Mouse (Mus musculus): ENCODE results near the gene B4galt5. TPM values are rescaled to one million over a fixed set of nuclear protein-coding genes. Genes with fewer than 3 reads are reported as not detected.
A peak's percentile ranks its signal among the peaks of the same experiment; 100 is the strongest.

Gene B4galt5
- polyA plus RNA-seq, 1 experiment: 5.8 TPM

DNA sequence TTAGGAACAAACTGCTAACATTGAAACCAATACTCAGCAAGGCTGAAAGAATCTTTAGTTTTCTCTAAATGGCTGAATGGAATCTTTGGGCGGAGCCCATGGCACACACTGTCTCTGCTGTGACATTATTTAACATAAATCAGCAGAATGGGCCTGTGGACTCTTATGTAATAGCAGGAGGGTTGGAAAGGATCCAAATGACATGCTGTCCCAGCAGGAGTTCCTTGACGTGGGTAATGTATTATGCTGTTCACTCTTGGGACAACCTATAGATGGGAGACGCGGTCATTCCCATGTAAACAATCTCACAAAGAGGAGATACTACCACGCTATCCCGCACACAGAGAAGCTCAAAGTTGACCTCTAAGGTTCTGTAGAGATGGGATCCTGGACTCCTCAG lies 15.5 kb downstream of the B4galt5 start:
- Histone ChIP-seq H3K4me1 (ENCODE audit: control insufficient read depth, insufficient read depth, low read length) (no peaks in the 10 kb centered on the region), H3K4me3 (ENCODE audit: control insufficient read depth, low read depth, low read length) (peak overlapping the region; percentile 27; the same call in 1 of the 2 replicates), H3K36me3 (ENCODE audit: control insufficient read depth, insufficient read depth, low read length) (no peaks in the 10 kb centered on the region), H3K27me3 (ENCODE audit: control insufficient read depth, insufficient read depth, low read length) (no peaks in the 10 kb centered on the region), H3K27ac (ENCODE audit: control insufficient read depth, insufficient read depth, low read depth, low read length) (no peak overlapping the region)
- no peak for TF ChIP-seq CTCF (IDR thresholded peaks at IDR 0.05; ENCODE audit: control insufficient read depth, insufficient read depth, insufficient replicate concordance, low read depth, low read length)
- TF ChIP-seq POLR2A (IDR thresholded peaks at IDR 0.05; ENCODE audit: control insufficient read depth, low read depth, low read length): no peak

DNA sequence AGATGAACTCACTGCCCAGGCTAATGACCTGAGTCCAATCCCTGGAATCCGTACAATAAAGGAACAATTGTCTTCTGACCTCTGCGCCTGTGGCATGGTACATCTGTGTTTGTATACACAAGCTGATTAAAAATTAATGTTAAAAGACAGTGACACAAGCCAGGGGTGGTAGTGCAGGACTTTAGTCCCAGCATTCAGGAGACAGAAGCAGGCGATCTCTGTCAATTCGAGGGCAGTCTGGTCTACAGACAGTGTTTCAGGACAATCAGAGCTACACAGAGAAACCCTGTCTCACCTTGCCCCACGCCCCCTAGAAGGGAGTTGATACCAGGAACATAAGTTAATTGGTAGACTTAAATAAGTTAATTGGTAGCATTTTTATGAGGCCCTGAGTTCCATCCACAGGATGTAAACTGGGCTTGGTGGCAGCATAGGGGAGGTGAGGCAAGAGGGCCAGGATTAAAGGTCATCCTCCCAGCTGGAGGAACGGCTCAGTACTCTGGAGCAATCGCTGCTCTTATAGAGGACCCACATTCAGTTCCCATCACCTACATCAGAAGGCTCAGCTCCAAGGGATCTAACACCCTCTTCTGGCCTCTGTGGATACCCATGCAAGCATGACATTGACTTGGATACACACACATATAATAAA lies 16.5 kb downstream of the B4galt5 start:
- Histone ChIP-seq H3K27me3 (ENCODE audit: control insufficient read depth, insufficient read depth, low read length) (no peaks in the 10 kb centered on the region), H3K4me3 (ENCODE audit: control insufficient read depth, low read depth, low read length) (no peak overlapping the region), H3K4me1 (ENCODE audit: control insufficient read depth, insufficient read depth, low read length) (no peaks in the 10 kb centered on the region), H3K36me3 (ENCODE audit: control insufficient read depth, insufficient read depth, low read length) (no peaks in the 10 kb centered on the region), H3K27ac (ENCODE audit: control insufficient read depth, insufficient read depth, low read depth, low read length) (no peak overlapping the region)
- TF ChIP-seq POLR2A (IDR thresholded peaks at IDR 0.05; ENCODE audit: control insufficient read depth, low read depth, low read length): no peak
- no peak for TF ChIP-seq CTCF (IDR thresholded peaks at IDR 0.05; ENCODE audit: control insufficient read depth, insufficient read depth, insufficient replicate concordance, low read depth, low read length)

DNA sequence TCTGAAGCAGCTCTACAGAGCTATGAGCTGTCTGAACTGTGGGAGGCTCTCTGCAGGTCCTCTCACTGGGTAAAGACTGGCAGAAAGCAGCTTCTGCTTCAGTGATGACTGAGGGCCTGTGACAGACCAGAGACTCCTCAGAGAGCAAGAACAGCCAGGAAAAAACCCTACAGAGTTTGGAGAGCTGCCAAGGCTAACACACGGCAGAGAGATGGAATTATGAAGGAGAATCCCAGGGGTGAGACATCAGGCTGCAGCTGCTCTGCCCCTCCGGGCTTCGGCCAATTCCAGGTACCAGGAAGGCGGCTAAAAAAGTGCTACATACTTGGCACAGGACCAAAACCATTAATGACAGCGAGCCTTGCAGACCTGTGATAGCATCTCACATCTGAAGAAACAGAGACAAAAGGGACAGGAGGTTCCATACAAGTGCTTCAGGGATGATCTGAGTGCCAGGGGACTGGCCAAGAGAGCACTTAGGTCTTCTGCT lies 17.5 kb downstream of the B4galt5 start:
- Histone ChIP-seq H3K27me3 (ENCODE audit: control insufficient read depth, insufficient read depth, low read length) (no peaks in the 10 kb centered on the region), H3K27ac (ENCODE audit: control insufficient read depth, insufficient read depth, low read depth, low read length) (no peak overlapping the region), H3K36me3 (ENCODE audit: control insufficient read depth, insufficient read depth, low read length) (no peaks in the 10 kb centered on the region), H3K4me1 (ENCODE audit: control insufficient read depth, insufficient read depth, low read length) (no peaks in the 10 kb centered on the region), H3K4me3 (ENCODE audit: control insufficient read depth, low read depth, low read length) (no peak overlapping the region)
- TF ChIP-seq CTCF (IDR thresholded peaks at IDR 0.05; ENCODE audit: control insufficient read depth, insufficient read depth, insufficient replicate concordance, low read depth, low read length): no peak
- no peak for TF ChIP-seq POLR2A (IDR thresholded peaks at IDR 0.05; ENCODE audit: control insufficient read depth, low read depth, low read length)

DNA sequence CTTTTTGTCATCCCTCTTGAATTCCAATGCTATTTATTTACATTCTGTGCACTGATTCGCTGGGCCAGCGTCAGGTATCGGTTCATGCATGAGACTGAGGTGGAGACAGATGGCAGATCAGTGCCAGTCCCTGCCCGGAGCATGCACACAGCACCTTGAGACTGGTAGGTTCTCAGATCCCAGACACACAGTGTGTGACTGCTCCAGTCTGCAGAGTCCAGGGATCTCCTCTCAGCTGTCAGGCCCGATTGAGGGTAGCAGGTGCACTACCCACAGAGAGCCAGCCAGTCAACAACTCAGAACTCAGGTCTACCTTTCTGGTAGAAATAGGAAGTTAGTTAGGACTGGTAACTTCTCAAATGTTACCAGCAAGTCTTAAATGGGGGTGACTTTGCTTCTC lies 18.4 kb downstream of the B4galt5 start:
- Histone ChIP-seq H3K4me3 (ENCODE audit: control insufficient read depth, low read depth, low read length) (no peak overlapping the region), H3K4me1 (ENCODE audit: control insufficient read depth, insufficient read depth, low read length) (no peaks in the 10 kb centered on the region), H3K27me3 (ENCODE audit: control insufficient read depth, insufficient read depth, low read length) (no peaks in the 10 kb centered on the region), H3K27ac (ENCODE audit: control insufficient read depth, insufficient read depth, low read depth, low read length) (no peak overlapping the region), H3K36me3 (ENCODE audit: control insufficient read depth, insufficient read depth, low read length) (no peaks in the 10 kb centered on the region)
- TF ChIP-seq CTCF (IDR thresholded peaks at IDR 0.05; ENCODE audit: control insufficient read depth, insufficient read depth, insufficient replicate concordance, low read depth, low read length) (no peak), POLR2A (IDR thresholded peaks at IDR 0.05; ENCODE audit: control insufficient read depth, low read depth, low read length) (no peak)

DNA sequence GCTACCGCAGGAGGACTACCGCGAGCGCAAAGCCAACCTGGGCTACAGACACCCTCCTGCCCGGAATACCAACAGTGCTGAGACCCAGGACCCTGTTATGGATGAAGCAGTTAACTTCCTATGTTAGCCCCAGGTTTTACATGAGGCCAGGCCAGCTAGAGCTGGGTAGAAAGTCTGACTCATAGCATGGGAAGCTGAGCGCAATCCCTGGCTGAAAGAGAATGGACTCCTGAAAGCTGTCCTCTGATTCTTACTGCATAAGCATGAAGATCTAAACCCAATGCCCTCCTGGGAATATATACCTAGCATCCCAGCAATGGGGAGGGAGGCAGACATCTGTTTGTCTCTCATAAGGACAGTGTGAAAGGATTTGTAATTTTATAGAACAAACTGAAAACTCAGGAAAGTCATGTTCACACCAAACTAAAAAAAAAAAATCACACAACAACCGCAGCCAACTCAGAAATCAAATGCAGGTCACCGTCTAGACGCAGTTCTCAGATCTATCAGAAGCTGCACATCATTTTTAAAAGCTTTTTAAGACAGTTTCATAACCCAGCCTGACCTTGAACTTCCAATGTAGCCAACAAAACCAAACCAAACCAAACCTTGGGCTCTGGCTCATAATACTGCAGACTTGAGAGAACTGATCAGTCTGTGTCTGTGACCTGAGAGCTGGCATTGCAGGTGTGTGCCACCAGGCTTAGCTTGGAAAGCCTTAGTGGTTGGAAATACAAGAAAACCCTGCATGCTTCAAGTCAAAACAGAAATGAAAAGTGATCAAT lies 19.3 kb downstream of the B4galt5 start:
- H3K27me3 ChIP-seq (ENCODE audit: control insufficient read depth, insufficient read depth, low read length): no peaks in the 10 kb centered on the region
- H3K4me3 ChIP-seq (ENCODE audit: control insufficient read depth, low read depth, low read length): no peak overlapping the region
- H3K4me1 ChIP-seq (ENCODE audit: control insufficient read depth, insufficient read depth, low read length): no peaks in the 10 kb centered on the region
- no peak overlapping the region for H3K27ac ChIP-seq (ENCODE audit: control insufficient read depth, insufficient read depth, low read depth, low read length)
- H3K36me3 ChIP-seq (ENCODE audit: control insufficient read depth, insufficient read depth, low read length): no peaks in the 10 kb centered on the region
- no peak for TF ChIP-seq CTCF (IDR thresholded peaks at IDR 0.05; ENCODE audit: control insufficient read depth, insufficient read depth, insufficient replicate concordance, low read depth, low read length)
- no peak for TF ChIP-seq POLR2A (IDR thresholded peaks at IDR 0.05; ENCODE audit: control insufficient read depth, low read depth, low read length)

DNA sequence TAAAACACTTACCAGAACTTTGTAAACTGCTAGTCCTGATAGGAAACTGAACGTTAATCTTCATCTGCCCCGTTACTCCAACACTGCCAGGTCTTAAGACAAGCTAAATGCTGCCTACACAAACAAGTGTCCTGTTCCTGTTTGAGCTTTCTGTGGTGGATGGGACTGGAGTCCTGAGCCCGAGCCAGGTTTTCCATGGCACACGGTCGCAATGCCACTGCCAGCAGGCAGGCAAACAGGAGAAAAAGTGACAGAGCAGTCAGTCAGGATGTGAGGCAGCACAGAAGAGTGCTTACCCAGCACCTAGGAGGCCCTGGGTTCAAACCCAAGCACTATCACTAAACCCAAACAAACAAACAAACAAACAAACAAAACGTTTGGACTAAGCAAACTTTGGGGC lies 20.6 kb downstream of the B4galt5 start:
- Histone ChIP-seq H3K36me3 (ENCODE audit: control insufficient read depth, insufficient read depth, low read length) (no peaks in the 10 kb centered on the region), H3K4me1 (ENCODE audit: control insufficient read depth, insufficient read depth, low read length) (no peaks in the 10 kb centered on the region), H3K27me3 (ENCODE audit: control insufficient read depth, insufficient read depth, low read length) (no peaks in the 10 kb centered on the region), H3K4me3 (ENCODE audit: control insufficient read depth, low read depth, low read length) (no peak overlapping the region), H3K27ac (ENCODE audit: control insufficient read depth, insufficient read depth, low read depth, low read length) (no peak overlapping the region)
- TF ChIP-seq POLR2A (IDR thresholded peaks at IDR 0.05; ENCODE audit: control insufficient read depth, low read depth, low read length) (no peak), CTCF (IDR thresholded peaks at IDR 0.05; ENCODE audit: control insufficient read depth, insufficient read depth, insufficient replicate concordance, low read depth, low read length) (no peak)

DNA sequence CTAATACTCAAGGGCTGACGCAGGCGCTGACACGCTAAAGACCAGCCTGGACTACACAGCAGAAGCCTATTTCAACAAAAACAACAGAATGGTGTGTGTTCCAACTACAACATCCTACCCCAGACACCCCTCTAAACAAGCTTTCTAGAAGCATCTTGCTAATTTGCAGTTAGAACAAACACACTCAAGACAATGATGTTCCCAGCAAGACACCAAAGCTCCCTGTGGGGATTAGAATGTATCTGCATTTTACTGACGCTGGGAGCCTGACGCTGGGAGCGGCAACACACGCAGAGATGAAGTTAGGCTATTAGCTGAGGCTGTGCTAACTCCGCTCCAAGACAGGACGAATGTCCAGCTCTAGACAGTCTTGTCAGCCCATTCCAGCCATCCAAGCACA lies 22.4 kb downstream of the B4galt5 start:
- H3K27me3 ChIP-seq (ENCODE audit: control insufficient read depth, insufficient read depth, low read length): no peaks in the 10 kb centered on the region
- H3K27ac ChIP-seq (ENCODE audit: control insufficient read depth, insufficient read depth, low read depth, low read length): no peak overlapping the region
- H3K36me3 ChIP-seq (ENCODE audit: control insufficient read depth, insufficient read depth, low read length): no peaks in the 10 kb centered on the region
- H3K4me1 ChIP-seq (ENCODE audit: control insufficient read depth, insufficient read depth, low read length): no peaks in the 10 kb centered on the region
- H3K4me3 ChIP-seq (ENCODE audit: control insufficient read depth, low read depth, low read length): no peak overlapping the region
- TF ChIP-seq POLR2A (IDR thresholded peaks at IDR 0.05; ENCODE audit: control insufficient read depth, low read depth, low read length) (no peak), CTCF (IDR thresholded peaks at IDR 0.05; ENCODE audit: control insufficient read depth, insufficient read depth, insufficient replicate concordance, low read depth, low read length) (no peak)
